Mouse (Mus musculus): ENCODE measurements at regions not wholly inside any gene's neighbourhood (a gene's known extent, or its start where the extent isn't known, plus 50 kb on each side); places are given as distances from the start of the nearest gene placed in this dataset.
"Not testable (repeated sequence)": the region's sequence is repeated elsewhere in the genome, so short reads cannot be mapped to it uniquely, and the experiment has no call there.

DNA sequence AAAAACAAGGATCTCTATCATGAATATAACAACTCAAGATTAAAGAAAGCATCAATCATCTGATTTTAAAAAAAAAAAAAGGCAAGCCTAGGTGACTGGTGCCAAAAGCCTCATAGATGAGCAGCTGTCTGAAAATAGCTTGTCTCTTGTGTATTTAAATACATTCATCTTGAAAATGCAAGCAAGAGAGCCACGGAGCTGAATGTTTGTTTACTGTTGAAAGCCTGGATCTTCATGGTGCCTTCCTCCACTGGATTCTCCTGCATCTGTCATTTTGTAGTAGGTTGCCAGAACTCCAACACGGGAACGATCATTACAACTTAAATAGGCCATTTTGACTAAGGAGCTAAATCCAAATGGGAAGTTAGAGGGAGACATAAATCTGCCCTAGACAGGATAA lies 106.6 kb upstream of the Gm9972 start:
- no peaks in the 10 kb centered on the region for H3K79me2 ChIP-seq (ENCODE audit: control insufficient read depth, insufficient read depth, low read length, poor library complexity)
- no peaks in the 10 kb centered on the region for H3K36me3 ChIP-seq (ENCODE audit: control insufficient read depth in 1 of 2, insufficient read depth in 2 of 2, low read length in 2 of 2)
- H3K4me1 ChIP-seq (ENCODE audit: control insufficient read depth in 1 of 2, insufficient read depth in 2 of 2, low read length in 2 of 2), result no peaks in the 10 kb centered on the region
- H3K27me3 ChIP-seq (ENCODE audit: control insufficient read depth in 1 of 2, insufficient read depth in 2 of 2, low read length in 2 of 2), result no peaks in the 10 kb centered on the region
- TF ChIP-seq USF2 (IDR thresholded peaks at IDR 0.05; ENCODE audit: borderline replicate concordance in 1 of 2, insufficient read depth in 1 of 2, low read depth in 1 of 2, low read length in 2 of 2), result no peak
- no peak for TF ChIP-seq POLR2A (IDR thresholded peaks at IDR 0.05; ENCODE audit: control insufficient read depth in 1 of 2, insufficient read depth in 1 of 2, low read depth in 1 of 2, low read length in 2 of 2, poor library complexity in 1 of 2)
- TF ChIP-seq UBTF (IDR thresholded peaks at IDR 0.05; ENCODE audit: borderline replicate concordance, insufficient read depth, low read depth, low read length), result no peak
- TF ChIP-seq NRF1 (IDR thresholded peaks at IDR 0.05; ENCODE audit: insufficient read depth, low read depth, low read length, poor library complexity, severe bottlenecking), result no peak
- TF ChIP-seq TCF12 (IDR thresholded peaks at IDR 0.05; ENCODE audit: low read depth, low read length), result no peak
- TF ChIP-seq MYB (IDR thresholded peaks at IDR 0.05; ENCODE audit: low read depth, low read length), result no peak
- TF ChIP-seq ZMIZ1 (IDR thresholded peaks at IDR 0.05; ENCODE audit: low read depth, low read length), result no peak
- TF ChIP-seq MEF2A (IDR thresholded peaks at IDR 0.05; ENCODE audit: extremely low read depth, insufficient replicate concordance, low read depth, low read length, poor library complexity, severe bottlenecking), result no peak
- no peak overlapping the region for H3K9ac ChIP-seq (ENCODE audit: control insufficient read depth, low read depth, low read length, poor library complexity, severe bottlenecking)
- H3K4me3 ChIP-seq (ENCODE audit: control insufficient read depth in 1 of 2, insufficient read depth in 1 of 2, low read depth in 2 of 2, low read length in 2 of 2), result no peak overlapping the region
- no peak overlapping the region for H3K27ac ChIP-seq (ENCODE audit: control insufficient read depth, low read depth, low read length)
- no peak for DNase-seq (ENCODE audit: low read depth, low spot score)
- H3K9me3 ChIP-seq (replicated peaks; ENCODE audit: insufficient read depth, low read length), result no peaks in the 10 kb centered on the region

DNA sequence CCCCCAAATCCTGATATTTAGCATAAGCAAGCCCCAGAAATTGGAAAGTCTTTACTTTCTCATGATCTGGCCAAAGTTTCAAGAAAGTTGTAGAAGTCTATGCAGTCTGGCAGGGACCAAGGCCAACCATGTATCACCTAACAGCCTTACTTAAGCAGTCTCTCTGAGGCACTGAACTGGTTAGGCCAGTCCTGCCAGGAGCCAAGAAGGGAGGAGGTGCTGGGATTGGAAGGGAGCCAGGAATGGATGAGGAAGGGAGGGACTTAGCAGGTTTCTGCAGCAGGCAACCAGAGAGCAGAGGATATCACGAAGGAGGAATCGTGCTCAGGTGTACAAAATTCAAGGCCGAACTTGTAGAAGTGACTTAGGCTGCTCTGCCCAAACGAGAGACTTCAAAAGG lies 96.3 kb upstream of the Gm9972 start:
- H3K27ac ChIP-seq (ENCODE audit: control insufficient read depth, low read depth, low read length); H3K27me3 ChIP-seq (ENCODE audit: control insufficient read depth in 1 of 2, insufficient read depth in 2 of 2, low read length in 2 of 2); H3K9me3 ChIP-seq (replicated peaks; ENCODE audit: insufficient read depth, low read length); H3K9ac ChIP-seq (ENCODE audit: control insufficient read depth, low read depth, low read length, poor library complexity, severe bottlenecking); DNase-seq (ENCODE audit: low read depth, low spot score); H3K36me3 ChIP-seq (ENCODE audit: control insufficient read depth in 1 of 2, insufficient read depth in 2 of 2, low read length in 2 of 2); H3K4me1 ChIP-seq (ENCODE audit: control insufficient read depth in 1 of 2, insufficient read depth in 2 of 2, low read length in 2 of 2); H3K4me3 ChIP-seq (ENCODE audit: control insufficient read depth in 1 of 2, insufficient read depth in 1 of 2, low read depth in 2 of 2, low read length in 2 of 2); H3K79me2 ChIP-seq (ENCODE audit: control insufficient read depth, insufficient read depth, low read length, poor library complexity): not testable (repeated sequence)

- no peaks in the 10 kb centered on the region for H3K27me3 ChIP-seq (ENCODE audit: control insufficient read depth in 1 of 2, insufficient read depth in 2 of 2, low read length in 2 of 2)
- no peaks in the 10 kb centered on the region for H3K4me1 ChIP-seq (ENCODE audit: control insufficient read depth in 1 of 2, insufficient read depth in 2 of 2, low read length in 2 of 2)
- H3K27ac ChIP-seq (ENCODE audit: control insufficient read depth, low read depth, low read length), result no peak overlapping the region
- no peaks in the 10 kb centered on the region for H3K36me3 ChIP-seq (ENCODE audit: control insufficient read depth in 1 of 2, insufficient read depth in 2 of 2, low read length in 2 of 2)
- H3K9ac ChIP-seq (ENCODE audit: control insufficient read depth, low read depth, low read length, poor library complexity, severe bottlenecking), result no peak overlapping the region
- no peaks in the 10 kb centered on the region for H3K79me2 ChIP-seq (ENCODE audit: control insufficient read depth, insufficient read depth, low read length, poor library complexity)
- H3K9me3 ChIP-seq (replicated peaks; ENCODE audit: insufficient read depth, low read length), result no peaks in the 10 kb centered on the region
- no peak overlapping the region for H3K4me3 ChIP-seq (ENCODE audit: control insufficient read depth in 1 of 2, insufficient read depth in 1 of 2, low read depth in 2 of 2, low read length in 2 of 2)
- no peak for DNase-seq (ENCODE audit: low read depth, low spot score)
- TF ChIP-seq CTCF (IDR thresholded peaks at IDR 0.05 in 2 of 3, conservative IDR thresholded peaks at IDR 0.05 in 1 of 3; ENCODE audit: control insufficient read depth in 1 of 3, insufficient read depth in 1 of 3, low read depth in 2 of 3, low read length in 3 of 3, poor library complexity in 1 of 3, severe bottlenecking in 1 of 3), result no peak
- no peak for TF ChIP-seq NRF1 (IDR thresholded peaks at IDR 0.05; ENCODE audit: insufficient read depth, low read depth, low read length, poor library complexity, severe bottlenecking)
- no peak for TF ChIP-seq EP300 (IDR thresholded peaks at IDR 0.05; ENCODE audit: low read depth in 1 of 2, low read length in 2 of 2)
- no peak for TF ChIP-seq ZNF384 (IDR thresholded peaks at IDR 0.05; ENCODE audit: low read depth, low read length)
- no peak for TF ChIP-seq MEF2A (IDR thresholded peaks at IDR 0.05; ENCODE audit: extremely low read depth, insufficient replicate concordance, low read depth, low read length, poor library complexity, severe bottlenecking)
- no peak for TF ChIP-seq MAFK (IDR thresholded peaks at IDR 0.05; ENCODE audit: borderline replicate concordance, low read depth, low read length)
- TF ChIP-seq USF1 (IDR thresholded peaks at IDR 0.05; ENCODE audit: low read depth, low read length), result no peak
- TF ChIP-seq MAZ (IDR thresholded peaks at IDR 0.05; ENCODE audit: low read depth, low read length), result no peak
- no peak for TF ChIP-seq GATA1 (IDR thresholded peaks at IDR 0.05; ENCODE audit: low read depth, low read length)
Observed at GRCm38 (mm10) chr11:42941561-42941960, 94.0 kb upstream of the Gm9972 start.
